Comparison of ENCODE assay signal across 9 mouse cellular contexts in genomic region chr4:45487681-45488081, GRCm38 (mm10). TPM values are rescaled to one million over a fixed set of nuclear protein-coding genes. Genes with fewer than 3 reads are reported as not detected.
DNase-seq lines count a peak whose midpoint lies in the region; ATAC-seq and TF ChIP-seq lines count a peak whose summit lies in the region.
"Had no signal": no experiment of that assay in that cellular context is flagged by ENCODE, and none has a peak within 500 bp of the region (broad histone marks: within the 10 kb centered on the region; RNA-seq: fewer than 3 reads in every experiment).

No protein-coding gene starts in this region.

- no peak overlapping the region for H3ac ChIP-seq in myocyte (ENCODE audit: control insufficient read depth, insufficient read length)

- H3K36me3 ChIP-seq in hindbrain, embryonic 11.5 days (ENCODE audit: control insufficient read depth, insufficient read depth, low read length): no peaks in the 10 kb centered on the region
- peaks cover 7% of the 10 kb centered on the region for H3K36me3 ChIP-seq in hindbrain, embryonic 13.5 days
- peaks cover 6% of the 10 kb centered on the region for H3K36me3 ChIP-seq in myocyte (ENCODE audit: control insufficient read depth, insufficient read depth)
- H3K36me3 ChIP-seq in forebrain, embryonic 11.5 days (ENCODE audit: control insufficient read depth, insufficient read depth, low read length): no peaks in the 10 kb centered on the region

- no peak for ATAC-seq in hindbrain, embryonic 11.5 days (ENCODE audit: low FRiP score)
- no peak for ATAC-seq in hindbrain, embryonic 13.5 days (ENCODE audit: low FRiP score)
- ATAC-seq in forebrain, embryonic 11.5 days (replicated peaks; ENCODE audit: low FRiP score): no peak
- ATAC-seq: Patski had no signal

- H3K4me2 ChIP-seq in hindbrain, embryonic 11.5 days (replicated peaks; ENCODE audit: low read depth, low read length): no peak overlapping the region
- H3K4me2 ChIP-seq in hindbrain, embryonic 13.5 days: no peak overlapping the region
- peak overlapping the region; percentile 86 for H3K4me2 ChIP-seq in myocyte (ENCODE audit: low read depth)
- H3K4me2 ChIP-seq in forebrain, embryonic 11.5 days (ENCODE audit: low read depth, low read length, severe bottlenecking): no peak overlapping the region

- no peak overlapping the region for H3K4me3 ChIP-seq in hindbrain, embryonic 11.5 days (ENCODE audit: low read depth, low read length)
- no peak overlapping the region for H3K4me3 ChIP-seq in hindbrain, embryonic 13.5 days
- no peak overlapping the region for H3K4me3 ChIP-seq in bone marrow macrophage, adult 2 months (ENCODE audit: insufficient read depth, low read length)
- H3K4me3 ChIP-seq in myocyte: no peak overlapping the region
- no peak overlapping the region for H3K4me3 ChIP-seq in forebrain, embryonic 11.5 days (ENCODE audit: low read depth, low read length)

- peaks cover 42% of the 10 kb centered on the region for H3K4me1 ChIP-seq in hindbrain, embryonic 11.5 days (replicated peaks; ENCODE audit: control insufficient read depth, insufficient read depth, low read length)
- H3K4me1 ChIP-seq in hindbrain, embryonic 13.5 days (replicated peaks): peaks cover 74% of the 10 kb centered on the region
- H3K4me1 ChIP-seq in bone marrow macrophage, adult 2 months (ENCODE audit: control insufficient read depth, insufficient read depth, low read length): peaks cover 46% of the 10 kb centered on the region
- peaks cover 31% of the 10 kb centered on the region for H3K4me1 ChIP-seq in forebrain, embryonic 11.5 days (replicated peaks; ENCODE audit: control insufficient read depth, insufficient read depth, low read length)

- peaks cover 63% of the 10 kb centered on the region for H3K79me2 ChIP-seq in myocyte (ENCODE audit: control insufficient read depth, insufficient read depth)

- TF ChIP-seq POLR2A in bone marrow macrophage, adult 2 months (IDR thresholded peaks at IDR 0.05; ENCODE audit: borderline replicate concordance, low read depth, low read length): no peak
- TF ChIP-seq POLR2A in myocyte (IDR thresholded peaks at IDR 0.05; ENCODE audit: insufficient read length, low read depth): no peak

- peak; percentile 37 for DNase-seq in hindbrain, embryonic 11.5 days (ENCODE audit: low spot score)
- DNase-seq in kidney, postnatal 25 days: peak; percentile 61 to 86
- DNase-seq in forebrain, embryonic 11.5 days (ENCODE audit: low spot score): no peak
- no peak for DNase-seq in natural killer cell, adult 2 months (ENCODE audit: low spot score in 2 of 2)
- no peak for DNase-seq in spleen, postnatal 4 days (ENCODE audit: low spot score in 2 of 2)

- no peak overlapping the region for H3K9ac ChIP-seq in hindbrain, embryonic 11.5 days (ENCODE audit: low read depth, low read length)
- no peak overlapping the region for H3K9ac ChIP-seq in hindbrain, embryonic 13.5 days
- no peak overlapping the region for H3K9ac ChIP-seq in forebrain, embryonic 11.5 days (ENCODE audit: low read length)

- no peak for TF ChIP-seq CTCF in bone marrow macrophage, adult 2 months (IDR thresholded peaks at IDR 0.05; ENCODE audit: low read depth, low read length)

- 0 out of 2 replicates have a peak, but pooled peaks cover 2% of the 10 kb centered on the region for H3K27me3 ChIP-seq in hindbrain, embryonic 11.5 days (ENCODE audit: control insufficient read depth, insufficient read depth, low read length)
- peaks cover 24% of the 10 kb centered on the region; the same call in 1 of the 2 replicates for H3K27me3 ChIP-seq in hindbrain, embryonic 13.5 days
- H3K27me3 ChIP-seq in myocyte (ENCODE audit: control insufficient read depth, insufficient read depth, insufficient read length): no peaks in the 10 kb centered on the region
- no peaks in the 10 kb centered on the region for H3K27me3 ChIP-seq in forebrain, embryonic 11.5 days (ENCODE audit: control insufficient read depth, insufficient read depth, low read length)
- H3K27me3 ChIP-seq: Patski had no signal

- H3K27ac ChIP-seq in hindbrain, embryonic 11.5 days (ENCODE audit: low read depth, low read length): no peak overlapping the region
- H3K27ac ChIP-seq in hindbrain, embryonic 13.5 days: no peak overlapping the region
- H3K27ac ChIP-seq in bone marrow macrophage, adult 2 months (ENCODE audit: insufficient read depth, low read depth, low read length): peak overlapping the region; percentile 61
- no peak overlapping the region for H3K27ac ChIP-seq in forebrain, embryonic 11.5 days (ENCODE audit: low read depth, low read length)

- no peaks in the 10 kb centered on the region for H3K9me3 ChIP-seq in hindbrain, embryonic 11.5 days (ENCODE audit: control insufficient read depth, low read length)
- H3K9me3 ChIP-seq in hindbrain, embryonic 13.5 days: no peaks in the 10 kb centered on the region
- H3K9me3 ChIP-seq in forebrain, embryonic 11.5 days (ENCODE audit: control insufficient read depth, low read length): no peaks in the 10 kb centered on the region

- WGBS in hindbrain, embryonic 11.5 days: 38% methylated on average over 6 of the region's 6 CpGs
- 21% methylated on average over 6 of the region's 6 CpGs for WGBS in hindbrain, embryonic 13.5 days
- WGBS in forebrain, embryonic 11.5 days: 43% methylated on average over 6 of the region's 6 CpGs

TF ChIP-seq in myocyte, 11 proteins besides CTCF, POLR2A, EP300 and RAD21:
- no peak for TF ChIP-seq USF1 (IDR thresholded peaks at IDR 0.05; ENCODE audit: low read depth)
- no peak for TF ChIP-seq CEBPB (IDR thresholded peaks at IDR 0.05; ENCODE audit: insufficient read depth, poor library complexity, severe bottlenecking)
- TF ChIP-seq SRF (IDR thresholded peaks at IDR 0.05; ENCODE audit: control insufficient read depth, insufficient read length, low read depth): no peak
- TF ChIP-seq MYOD1 (IDR thresholded peaks at IDR 0.05; ENCODE audit: control insufficient read depth in 1 of 3, insufficient read length in 2 of 3, low read depth in 2 of 3): no peak
- TF ChIP-seq POLR2AphosphoS2 (IDR thresholded peaks at IDR 0.05; ENCODE audit: insufficient read length, low read depth): no peak
- TF ChIP-seq MYOG (IDR thresholded peaks at IDR 0.05; ENCODE audit: control insufficient read depth in 1 of 3, insufficient read depth in 1 of 3, insufficient read length in 2 of 3, low read depth in 2 of 3): no peak
- no peak for TF ChIP-seq REST (IDR thresholded peaks at IDR 0.05; ENCODE audit: insufficient read depth, insufficient read length)
- TF ChIP-seq E2F4 (IDR thresholded peaks at IDR 0.05; ENCODE audit: insufficient read depth): no peak
- TF ChIP-seq TCF3 (IDR thresholded peaks at IDR 0.05; ENCODE audit: insufficient read length, low read depth): no peak
- TF ChIP-seq MAX (IDR thresholded peaks at IDR 0.05; ENCODE audit: low read depth): no peak
- no peak for TF ChIP-seq TCF12 (IDR thresholded peaks at IDR 0.05; ENCODE audit: insufficient read depth, poor library complexity, severe bottlenecking)
TF ChIP-seq in myocyte: peak in this region for 0.

RNA-seq across cellular contexts. Expression of gene Shb, which starts 44.6 kb away (rescaled TPM):
- 4.2 and 6.2 TPM in 2 replicates for polyA plus RNA-seq in hindbrain, embryonic 11.5 days (2014; fragmentation: Nextera tagmentation; extraction: Ambion mirVana)
- polyA plus RNA-seq in hindbrain, embryonic 13.5 days (2015; fragmentation: Nextera tagmentation; extraction: Ambion mirVana): 3.8 and 5.7 TPM in 2 replicates
- 9.8 and 14.8 TPM in 2 replicates for polyA plus RNA-seq in bone marrow macrophage, adult 2 months (2012; ENCODE audit: insufficient read depth, insufficient read length, missing spikeins)
- polyA plus RNA-seq in myocyte (2012; fragmentation: generic; extraction: Trizol): 46.3 TPM
- polyA plus RNA-seq in forebrain, embryonic 11.5 days (2014; fragmentation: Nextera tagmentation; extraction: Ambion mirVana): 8.2 and 9.7 TPM in 2 replicates

Comparison
In these comparisons a context has a peak if more than half of its experiments do, and no peak if none do; other contexts are left out.
1. DNase-seq: peak in hindbrain, embryonic 11.5 days (single experiment) and kidney, postnatal 25 days (2 of 2); none in forebrain, embryonic 11.5 days (single experiment), natural killer cell, adult 2 months (0 of 2) and spleen, postnatal 4 days (0 of 2).